Mouse (Mus musculus): ENCODE data around the gene Prrg2.

Prrg2 gene

GRCm38 (mm10) chr7:45058607-45059571, 3.6 kb downstream of the Prrg2 start:
- DNase-seq (ENCODE audit: low read depth, low spot score), result no peak

GRCm38 (mm10) chr7:45056972-45057348, 5.5 kb downstream of the Prrg2 start:
- no peak for DNase-seq (ENCODE audit: low read depth, low spot score)

DNA sequence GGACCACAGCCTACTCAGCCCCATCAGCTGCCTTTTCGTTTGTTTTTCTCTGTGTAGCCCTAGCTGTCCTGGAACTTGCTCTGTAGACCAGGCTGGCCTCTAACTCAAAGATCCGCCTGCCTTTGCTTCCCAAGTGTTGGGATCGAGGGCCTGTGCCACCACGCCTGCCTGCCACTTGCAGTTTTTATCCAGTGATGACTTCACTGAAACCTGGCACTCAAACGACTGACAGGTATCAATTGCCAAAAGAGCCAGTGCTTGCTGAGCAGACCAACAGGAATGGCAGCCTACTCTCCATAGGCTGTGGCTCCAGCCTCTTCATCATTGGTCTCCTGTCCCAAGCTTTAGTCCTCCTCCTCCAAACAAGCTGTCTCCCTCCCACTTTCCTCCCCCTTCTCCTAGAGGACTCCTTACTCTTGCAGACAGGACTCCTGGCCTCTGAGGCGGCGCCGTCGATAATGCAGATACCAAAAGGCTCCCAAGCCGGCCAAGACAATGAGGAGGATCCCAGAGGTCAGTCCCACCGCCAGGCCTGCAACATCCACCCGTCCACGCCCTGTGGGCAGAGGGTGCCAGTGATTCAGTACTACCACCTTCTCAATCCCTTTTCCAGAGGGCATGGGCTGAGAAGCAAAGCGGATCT, 6.0 kb downstream of the Prrg2 start:
- DNase-seq (ENCODE audit: low read depth, low spot score), result no peak

DNA sequence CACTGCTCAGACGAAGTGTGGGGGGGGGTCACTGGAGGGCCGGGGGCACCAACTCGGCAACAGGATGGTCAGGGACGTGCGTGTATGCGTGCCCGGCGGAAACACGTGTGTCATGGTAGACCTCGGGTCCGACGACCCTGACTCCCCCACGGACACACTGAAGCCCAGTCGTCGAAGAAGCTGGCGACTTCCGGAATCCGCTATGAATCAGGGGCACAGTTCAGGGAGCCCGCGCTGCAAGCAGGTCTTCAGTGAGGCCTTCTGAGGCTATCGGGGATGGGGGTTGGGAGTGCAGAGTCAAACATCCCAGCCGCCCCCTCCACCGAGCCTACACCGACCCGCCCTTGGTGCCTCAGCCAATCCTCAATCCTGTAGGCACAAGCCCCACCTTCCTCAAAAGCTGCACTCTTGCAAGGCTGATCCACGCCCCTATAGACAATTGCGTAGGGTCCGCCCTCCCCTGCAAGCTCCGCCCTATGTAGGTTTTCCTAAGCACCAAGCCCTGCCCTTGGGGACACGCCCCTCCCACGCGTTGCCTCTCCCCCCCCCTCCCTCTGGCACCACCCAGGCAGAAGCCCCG, 8.5 kb downstream of the Prrg2 start:
- DNase-seq (ENCODE audit: low read depth, low spot score), result peak; percentile 97

GRCm38 (mm10) chr7:45053117-45053930, 9.2 kb downstream of the Prrg2 start:
- peak; percentile 81 for DNase-seq (ENCODE audit: low read depth, low spot score)

GRCm38 (mm10) chr7:45052862-45053116, 9.7 kb downstream of the Prrg2 start, which contains the start of gene Prr12:
Prr12 (minus strand) TSS chr7:45052881.
- peak; percentile 72 for DNase-seq (ENCODE audit: low read depth, low spot score)

- DNase-seq (ENCODE audit: low read depth, low spot score), result peak; percentile 14
These were observed 10.2 kb downstream of the Prrg2 start for GRCm38 (mm10) chr7:45052181-45052861.

DNA sequence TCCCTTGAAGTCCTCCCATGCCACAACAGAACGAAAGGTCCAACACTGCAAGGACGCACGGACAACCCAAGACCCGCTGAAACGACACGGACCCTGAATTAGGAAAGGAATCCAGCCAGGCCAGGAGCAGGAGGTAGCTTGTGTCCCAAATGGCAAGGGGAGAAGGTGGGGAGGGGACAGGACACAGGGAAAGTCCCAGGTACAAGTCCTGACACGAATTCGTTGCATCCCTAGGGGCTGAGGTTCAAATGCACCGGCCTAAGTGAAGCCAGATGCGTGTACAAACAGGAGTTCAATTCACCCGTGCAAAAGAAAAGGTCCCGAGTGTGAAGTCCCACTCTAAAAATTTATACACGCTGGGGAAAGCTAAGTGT, 10.9 kb downstream of the Prrg2 start:
- peak; percentile 11 for DNase-seq (ENCODE audit: low read depth, low spot score)

- DNase-seq (ENCODE audit: low read depth, low spot score), result peak; percentile 92
These were observed 11.4 kb downstream of the Prrg2 start for GRCm38 (mm10) chr7:45050945-45051600.

- no peak for DNase-seq (ENCODE audit: low read depth, low spot score)
These were observed 13.4 kb downstream of the Prrg2 start for GRCm38 (mm10) chr7:45048923-45049657.

DNA sequence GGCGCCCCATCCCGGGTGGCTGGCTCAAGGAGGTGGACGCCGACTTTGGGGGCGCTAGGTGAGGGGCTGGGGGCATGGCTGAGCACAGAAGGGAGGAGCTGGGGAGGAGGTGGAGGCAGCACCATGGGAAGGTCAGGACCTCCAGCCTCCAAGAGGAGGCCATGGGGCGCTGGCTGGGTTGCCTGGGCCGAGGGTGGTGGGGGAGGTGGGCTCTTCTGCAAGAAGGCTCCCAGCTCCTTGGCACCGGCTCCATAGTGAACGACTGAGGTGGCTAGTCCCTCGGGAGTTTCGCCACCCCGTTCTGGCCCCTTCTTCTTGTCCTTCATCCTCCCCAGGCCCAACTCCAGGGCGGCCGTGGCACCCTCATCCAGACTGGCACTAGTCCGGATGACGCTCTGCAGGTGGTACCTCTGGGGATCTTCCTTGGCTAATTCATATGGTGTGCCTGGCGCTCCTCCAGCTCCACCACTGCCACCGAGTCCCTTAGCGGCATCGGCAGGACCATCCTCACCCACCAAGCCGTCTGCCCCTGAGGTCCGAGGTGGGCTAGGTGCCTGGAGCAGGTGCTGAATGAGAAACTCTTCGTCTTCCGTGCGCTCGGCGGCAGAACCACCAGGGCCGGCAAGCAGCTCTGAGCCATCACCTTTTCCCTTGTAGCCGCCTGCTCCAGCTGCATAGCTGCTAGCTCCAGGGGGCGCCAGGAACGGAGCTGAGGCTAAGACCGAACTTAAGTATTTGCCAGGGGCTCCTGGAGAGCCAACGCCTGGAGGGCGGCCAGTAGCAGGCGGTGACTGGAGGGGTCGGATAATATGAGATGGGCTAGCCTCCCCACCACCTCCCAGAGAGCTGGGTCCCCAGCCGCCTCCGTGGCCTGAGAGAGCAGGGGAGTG, 14.2 kb downstream of the Prrg2 start:
- no peak for DNase-seq (ENCODE audit: low read depth, low spot score)

- DNase-seq (ENCODE audit: low read depth, low spot score), result no peak
These were observed 15.0 kb downstream of the Prrg2 start for GRCm38 (mm10) chr7:45047491-45047890.

GRCm38 (mm10) chr7:45046853-45047350, 15.6 kb downstream of the Prrg2 start:
- DNase-seq (ENCODE audit: low read depth, low spot score), result no peak

DNA sequence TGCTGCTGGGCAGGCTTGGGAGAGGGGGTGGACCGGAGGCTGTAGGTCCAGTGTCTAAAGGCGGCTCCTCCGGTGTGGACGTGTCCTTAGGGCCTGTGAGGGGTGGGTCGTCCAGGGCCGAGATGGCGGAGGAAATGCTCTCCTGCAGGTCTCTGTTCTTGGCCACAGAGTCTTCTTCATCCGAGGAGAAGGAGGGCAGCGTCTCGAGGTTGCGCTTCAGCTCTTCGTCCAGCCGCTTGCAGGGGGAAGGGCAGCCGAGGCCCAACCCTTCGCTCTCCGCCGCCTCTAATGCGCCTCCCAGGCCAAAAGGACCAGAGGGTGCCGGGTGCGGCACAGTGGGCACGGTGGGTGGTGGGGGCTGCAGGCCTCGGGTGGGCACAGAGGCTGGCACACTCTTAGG, 16.7 kb downstream of the Prrg2 start:
- no peak for DNase-seq (ENCODE audit: low read depth, low spot score)

DNA sequence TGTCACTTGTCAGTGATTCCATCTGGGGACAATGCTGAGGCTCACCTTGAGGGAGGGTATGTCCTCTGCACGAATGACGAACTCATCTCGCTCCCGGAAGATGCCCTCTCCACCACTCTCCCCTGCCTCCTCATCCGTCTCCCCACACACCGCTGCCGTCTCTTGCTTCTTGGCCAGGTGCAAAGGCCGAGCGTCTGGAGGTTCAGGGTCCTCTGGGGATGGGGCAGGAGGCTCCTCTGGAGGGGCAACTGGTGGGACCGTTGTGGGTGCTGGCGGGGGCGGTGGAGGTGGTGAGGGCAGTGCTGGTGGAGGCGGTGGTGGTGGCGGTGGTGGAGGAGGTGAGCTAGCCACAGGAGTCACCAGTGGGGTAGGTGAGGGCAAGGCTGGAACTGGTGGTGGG, 19.2 kb downstream of the Prrg2 start:
- no peak for DNase-seq (ENCODE audit: low read depth, low spot score)

GRCm38 (mm10) chr7:45040851-45041250, 21.6 kb downstream of the Prrg2 start:
- DNase-seq (ENCODE audit: low read depth, low spot score), result no peak

GRCm38 (mm10) chr7:45038411-45038810, 24.1 kb downstream of the Prrg2 start:
- no peak for DNase-seq (ENCODE audit: low read depth, low spot score)

GRCm38 (mm10) chr7:45037720-45038361, 24.6 kb downstream of the Prrg2 start:
- DNase-seq (ENCODE audit: low read depth, low spot score), result peak; percentile 59

All from mesoderm, embryonic 11.5 days (tissue).